Mouse (Mus musculus) telencephalon, adult 2 months (tissue): ENCODE measurements around the gene 1700029P11Rik.

ENCODE experiments used
- DNase-seq: peaks from one replicate; pipeline ENCODE4 v3.0.0-alpha.2; 2011; ENCODE audit warnings: low read depth, low spot score

1700029P11Rik gene

DNA sequence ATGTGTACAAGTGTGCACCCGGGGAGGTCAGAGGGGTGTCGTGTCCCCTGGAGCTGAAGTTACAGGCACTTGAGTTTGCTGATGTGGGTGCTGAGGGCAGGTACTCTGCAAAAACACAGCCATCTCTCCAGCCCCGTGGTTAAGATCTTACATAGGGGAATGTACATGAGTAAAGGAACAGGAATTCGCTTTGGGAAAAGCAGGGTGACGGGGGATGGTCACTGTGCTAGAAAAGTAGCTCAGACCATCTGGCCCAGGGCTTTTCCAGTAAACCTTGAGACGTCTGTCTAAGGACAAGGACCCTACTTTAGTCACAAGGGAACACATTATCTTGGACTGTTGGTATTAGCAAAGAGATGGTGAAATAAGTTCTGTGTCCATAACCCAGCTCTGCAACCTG, 31.6 kb downstream of the 1700029P11Rik start:
- DNase-seq = no peak

DNA sequence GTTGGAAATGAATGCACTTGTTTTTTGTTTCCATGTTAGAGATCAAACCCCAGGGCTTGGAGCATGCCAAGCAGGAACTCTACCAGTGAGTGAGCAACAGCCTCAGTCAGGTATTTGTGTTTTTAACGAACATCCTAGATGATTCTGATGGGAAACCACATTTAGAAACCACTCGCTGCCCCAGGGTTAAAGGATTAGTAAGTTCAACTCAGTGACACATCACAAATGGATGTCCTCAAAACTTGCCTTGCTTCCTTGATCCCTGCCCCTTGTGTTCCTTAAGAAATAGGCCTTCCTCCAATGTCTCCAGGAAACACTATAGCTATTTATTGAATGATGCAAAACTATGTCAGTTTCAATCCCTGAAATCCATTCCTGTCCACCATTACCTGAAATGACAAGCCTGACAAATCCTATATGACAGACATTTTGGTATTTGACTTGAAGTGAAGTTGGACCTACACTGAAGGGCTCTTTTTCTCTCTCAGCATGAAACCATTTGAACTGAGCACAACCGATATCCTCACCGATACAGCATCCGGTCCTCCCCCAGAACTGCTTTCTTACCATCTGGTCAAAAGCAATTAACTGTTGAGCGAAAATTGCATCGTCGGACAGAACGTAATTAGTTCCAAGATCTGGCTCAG, 34.5 kb downstream of the 1700029P11Rik start:
- DNase-seq = no peak

DNA sequence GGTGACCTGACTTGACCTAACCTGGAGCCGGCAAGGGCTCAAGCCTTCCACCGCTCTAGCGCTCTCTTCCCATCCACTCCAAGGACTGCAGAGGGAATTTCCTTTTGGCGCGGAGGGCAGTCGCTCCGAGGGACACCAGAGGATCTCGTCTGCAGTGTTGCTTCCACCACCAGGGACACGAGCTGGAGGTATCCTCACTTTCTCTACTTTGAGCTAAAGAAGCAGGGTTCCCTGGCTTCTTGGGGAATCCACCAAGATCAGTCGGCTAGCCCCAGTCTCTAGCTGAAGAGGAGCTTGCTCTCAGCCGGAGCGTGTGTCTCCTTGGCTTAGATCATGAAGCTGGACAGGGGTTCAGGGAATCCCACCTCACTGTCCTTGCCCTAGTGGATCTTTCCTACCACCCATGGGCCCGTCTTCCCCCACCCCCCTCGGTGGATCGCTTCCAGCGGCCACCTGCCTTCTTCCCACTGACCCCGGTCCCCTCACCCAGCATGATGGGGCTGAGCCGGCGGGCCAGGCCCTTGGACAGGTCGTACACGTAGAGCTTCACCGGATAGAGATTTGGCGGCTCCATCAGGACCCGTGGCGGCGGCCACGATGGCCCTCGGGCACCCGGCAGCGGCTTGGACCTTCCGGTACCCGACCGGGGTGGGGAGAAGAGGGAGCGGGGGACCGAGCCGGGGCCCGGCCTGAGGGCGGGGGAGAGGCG, 35.2 kb downstream of the 1700029P11Rik start:
- peak; percentile 21 for DNase-seq

DNA sequence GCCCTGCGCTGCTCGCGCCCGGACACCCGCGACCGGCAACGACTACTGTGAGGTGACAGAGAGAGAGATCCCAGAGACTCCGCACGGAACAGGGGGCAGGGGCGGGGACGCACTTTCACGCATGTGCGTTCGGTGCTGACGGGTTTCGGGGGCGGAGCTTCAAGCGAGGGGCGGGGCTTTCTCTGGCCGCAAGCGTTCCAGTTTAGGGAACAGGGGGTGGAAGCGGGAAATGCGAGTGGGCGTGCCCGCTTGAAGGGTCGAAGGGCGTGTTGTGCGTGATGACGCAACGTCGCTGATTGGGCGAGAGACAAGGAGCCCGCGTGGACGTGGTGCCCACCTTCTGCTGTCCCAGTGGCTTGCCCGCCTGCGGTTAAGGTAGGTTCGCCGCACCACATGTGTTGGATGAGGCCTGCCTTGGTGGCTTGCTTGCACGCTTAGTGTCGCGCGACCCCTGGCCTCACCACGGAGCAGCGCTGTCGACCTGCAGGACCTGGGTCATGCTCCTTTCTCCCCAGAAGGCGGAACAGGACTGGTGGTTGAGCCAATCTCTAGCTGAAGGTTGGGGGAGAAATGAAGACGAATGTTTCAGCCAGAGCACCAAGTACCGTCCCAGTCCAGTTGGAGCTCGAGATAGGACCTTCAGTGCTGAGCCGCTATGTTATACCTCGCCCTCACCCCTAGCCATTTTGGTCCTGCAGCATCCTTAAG, 35.9 kb downstream of the 1700029P11Rik start:
- peak; percentile 98 for DNase-seq

DNA sequence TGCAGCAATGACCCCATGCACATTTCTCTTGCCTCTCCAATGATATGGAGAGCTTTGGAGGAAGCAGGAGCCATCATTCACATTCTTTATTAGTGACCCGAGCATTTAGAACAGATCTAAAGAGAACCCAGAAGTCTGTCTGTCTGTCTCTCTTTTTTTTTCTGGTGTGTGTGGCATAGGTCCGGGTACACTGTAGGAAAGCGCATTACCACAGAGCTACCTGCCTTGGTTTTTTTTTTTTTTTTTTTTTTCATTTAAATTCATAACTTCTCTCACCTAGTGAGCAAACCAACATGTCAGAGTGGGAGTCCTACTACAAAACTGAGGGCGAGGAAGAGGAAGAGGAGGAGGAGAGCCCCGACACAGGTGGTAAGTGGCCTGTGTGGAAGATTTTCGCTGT, 36.5 kb downstream of the 1700029P11Rik start:
- DNase-seq = no peak

DNA sequence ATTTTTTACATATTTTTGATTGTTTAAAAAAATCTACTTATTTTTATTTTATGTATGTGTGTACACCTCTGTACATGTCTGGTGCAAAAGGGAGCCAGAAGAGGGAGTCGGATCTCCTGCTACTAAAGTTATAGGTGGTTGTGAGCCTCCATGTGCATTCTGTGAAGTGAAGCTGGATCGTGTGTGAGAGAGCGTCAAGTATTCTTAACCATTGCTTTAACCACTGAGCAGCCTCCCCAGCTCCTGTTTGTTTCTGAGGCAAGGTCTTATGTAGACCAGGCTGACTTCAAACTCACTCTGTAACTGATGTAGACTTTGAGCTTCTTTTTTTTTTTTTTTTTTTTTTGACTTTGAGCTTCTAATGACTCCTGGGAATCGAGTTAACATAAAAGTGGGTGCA, 37.1 kb downstream of the 1700029P11Rik start:
- DNase-seq = no peak

DNA sequence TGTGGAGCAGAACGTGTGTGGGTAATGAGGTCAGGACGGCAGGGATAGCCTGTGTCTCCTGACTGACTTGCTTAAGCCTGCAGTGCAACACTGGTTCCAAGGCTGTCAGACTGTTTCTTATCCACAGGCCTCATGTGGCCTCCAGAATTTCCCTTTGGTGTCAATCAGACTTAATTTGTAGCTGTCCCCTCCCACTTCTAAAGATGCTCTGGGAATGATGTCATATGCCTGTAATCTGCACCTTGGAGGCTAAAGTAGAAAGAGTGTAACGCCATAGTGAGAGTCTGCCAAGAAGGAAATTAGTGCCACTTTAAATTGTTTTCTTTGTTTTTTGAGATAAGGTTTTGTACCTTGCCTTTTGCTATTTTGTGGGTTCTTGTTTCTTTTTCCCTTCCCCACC, 38.9 kb downstream of the 1700029P11Rik start:
- no peak for DNase-seq

DNA sequence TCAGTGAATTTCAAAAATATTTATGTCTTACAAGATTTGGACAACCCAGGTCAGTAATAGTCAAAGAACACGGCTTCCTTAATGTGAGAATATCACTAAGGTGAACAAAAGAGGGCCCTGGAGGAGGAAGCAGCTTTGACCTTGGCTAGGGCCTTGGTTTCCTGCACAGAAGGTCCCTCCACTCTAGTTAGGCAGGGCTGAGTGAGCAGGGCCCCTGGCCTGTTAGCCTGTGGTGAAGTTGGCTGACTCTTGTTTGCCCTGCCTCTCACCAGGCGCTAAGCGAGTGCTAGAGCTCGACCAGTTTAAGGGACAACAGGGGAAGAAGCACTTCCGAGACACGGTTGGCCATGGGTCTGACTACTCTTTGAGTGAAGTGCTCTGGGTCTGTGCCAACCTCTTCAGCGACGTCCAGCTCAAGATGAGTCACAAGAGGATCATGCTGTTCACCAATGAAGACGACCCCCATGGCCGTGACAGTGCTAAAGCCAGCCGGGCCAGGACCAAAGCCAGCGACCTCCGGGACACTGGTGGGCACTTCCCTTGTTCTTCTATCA, 42.3 kb downstream of the 1700029P11Rik start:
- DNase-seq = no peak

DNA sequence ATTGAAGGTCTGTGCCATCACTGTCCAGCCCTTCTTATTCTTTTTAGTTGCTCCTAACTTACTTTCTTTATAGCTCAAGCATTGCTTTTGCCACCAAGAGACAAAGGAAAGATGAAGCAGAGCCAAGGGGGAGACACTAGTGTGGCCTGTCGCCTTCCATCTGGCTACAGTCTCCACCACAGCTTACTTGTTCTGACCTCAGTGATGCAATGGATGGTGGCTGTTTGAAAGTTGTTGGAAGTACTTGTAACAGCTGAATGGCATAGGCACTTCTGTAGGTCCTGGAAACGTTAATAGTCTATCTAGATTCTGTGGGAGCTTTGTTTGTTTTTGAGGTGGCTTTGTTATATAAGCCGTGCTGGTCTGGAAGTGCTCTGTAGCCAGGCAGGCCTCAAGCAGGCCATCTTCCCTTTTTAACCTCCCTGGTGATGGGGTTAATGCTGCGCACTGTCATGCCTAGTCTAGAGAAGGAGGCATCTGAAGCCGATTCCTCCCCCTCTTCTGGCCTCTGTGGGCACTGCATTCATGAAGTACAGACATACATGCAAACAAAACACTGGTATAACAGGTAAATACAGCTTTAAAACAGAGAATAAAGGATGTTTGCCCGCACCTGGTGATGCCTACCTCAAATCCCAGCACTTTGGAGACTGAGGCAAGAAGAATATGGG, 43.8 kb downstream of the 1700029P11Rik start:
- no peak for DNase-seq

DNA sequence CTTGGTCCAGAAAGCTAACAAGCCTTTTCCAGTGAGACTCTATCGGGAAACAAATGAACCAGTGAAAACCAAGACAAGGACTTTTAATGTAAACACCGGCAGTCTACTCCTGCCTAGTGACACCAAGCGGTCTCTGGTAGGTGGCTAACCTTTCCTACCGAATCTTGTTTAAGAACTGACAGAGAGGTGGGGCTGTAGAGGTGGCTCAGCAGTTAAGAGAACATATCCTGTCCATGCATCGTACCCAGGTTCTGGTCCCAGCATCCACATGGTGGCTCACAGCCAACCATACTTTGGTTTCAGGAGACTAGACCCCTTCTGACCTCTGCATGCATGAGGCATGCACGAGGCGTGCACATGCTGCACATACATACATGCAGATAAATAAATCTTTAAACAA, 46.9 kb downstream of the 1700029P11Rik start:
- DNase-seq = no peak

DNA sequence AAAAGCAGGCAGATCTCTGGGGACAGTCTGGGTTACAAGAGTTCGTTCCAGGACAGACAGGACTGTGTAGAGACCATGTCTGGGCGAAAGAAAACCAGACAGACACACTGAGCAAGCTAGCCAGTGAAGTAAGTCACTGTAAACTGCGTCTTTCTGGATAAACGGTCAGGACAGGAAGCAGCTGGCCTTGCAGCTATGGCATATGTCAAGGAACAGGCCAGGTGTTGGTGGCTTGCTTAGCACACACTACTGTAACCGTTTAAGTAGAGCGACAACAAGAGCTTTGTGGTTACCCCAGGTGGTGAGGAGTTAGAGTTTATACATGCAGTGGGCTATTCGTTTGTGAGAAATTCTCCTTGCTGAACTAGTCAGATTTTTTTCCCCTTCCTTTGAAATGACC, 47.4 kb downstream of the 1700029P11Rik start:
- DNase-seq = no peak
